ENCODE assay signal across 16 mouse cellular contexts in the genomic region with DNA sequence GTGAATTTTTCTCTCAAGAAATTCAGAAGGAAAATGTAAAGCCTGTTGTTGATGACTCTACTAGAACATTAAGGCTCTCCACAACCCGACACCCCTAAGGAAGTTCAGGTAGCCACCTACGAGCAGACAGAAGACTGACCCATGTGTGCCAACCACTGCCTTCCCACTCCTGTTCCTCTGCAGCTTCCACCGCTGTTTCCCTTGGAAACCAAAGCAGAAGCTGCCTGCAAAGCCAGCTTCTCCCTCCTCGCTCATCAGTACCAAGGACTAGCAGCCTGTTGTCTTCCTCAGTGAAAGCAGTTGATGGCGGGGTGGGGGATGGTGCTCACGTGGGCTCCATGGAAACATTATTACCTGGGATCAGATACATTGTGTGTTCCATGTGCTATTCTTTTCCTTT. TPM values are rescaled to one million over a fixed set of nuclear protein-coding genes. Genes with fewer than 3 reads are reported as not detected.
"Had no signal": no experiment of that assay in that cellular context is flagged by ENCODE, and none has a peak within 500 bp of the region (broad histone marks: within the 10 kb centered on the region; RNA-seq: fewer than 3 reads in every experiment).

No protein-coding gene starts in this region.

- H3K9ac ChIP-seq: lung, embryonic 14.5 days; neural tube, embryonic 15.5 days had no signal

- ATAC-seq: inflammation-experienced regulatory T-cells, adult 6 months; intestine, postnatal 0 days had no signal

- H3K9me3 ChIP-seq: limb, embryonic 10.5 days; midbrain, embryonic 10.5 days; neural tube, embryonic 15.5 days had no signal

- H3K4me1 ChIP-seq: limb, embryonic 10.5 days; midbrain, embryonic 10.5 days; neural tube, embryonic 15.5 days had no signal

- H3K27me3 ChIP-seq: neural tube, embryonic 15.5 days had no signal

- H3K36me3 ChIP-seq: limb, embryonic 10.5 days; midbrain, embryonic 10.5 days; neural tube, embryonic 15.5 days had no signal

- H3K4me3 ChIP-seq: limb, embryonic 10.5 days; midbrain, embryonic 10.5 days; myocyte; neural tube, embryonic 15.5 days had no signal

- DNase-seq: kidney, adult 8-10 months; kidney, postnatal 25 days; lung, embryonic 14.5 days; lung, postnatal 10 days; lung, postnatal 4 days; midbrain, embryonic 14.5 days; thymus, postnatal 36 days had no signal

- H3K27ac ChIP-seq: limb, embryonic 10.5 days; midbrain, embryonic 10.5 days; neural tube, embryonic 15.5 days had no signal

- H3K4me2 ChIP-seq: liver, embryonic 11.5 days; lung, embryonic 14.5 days; neural tube, embryonic 15.5 days had no signal

RNA-seq across cellular contexts. Expression of gene Tmem215, which starts 14.6 kb away (rescaled TPM):
- polyA plus RNA-seq: liver, embryonic 16.5 days; myocyte; thymus, postnatal 0 days had no signal
